Mouse (Mus musculus) CH12F3 (cell line): ENCODE results near the gene Gm9817.

Source experiments
- in situ Hi-C: fragments of 300-500 bp; cut with MboI; formaldehyde crosslinking; loops from 2 replicates; pipeline ENCODE4 v1.14.3; 2020; ENCODE audit warnings: low sequenced_read_pairs

The Gm9817 gene

DNA sequence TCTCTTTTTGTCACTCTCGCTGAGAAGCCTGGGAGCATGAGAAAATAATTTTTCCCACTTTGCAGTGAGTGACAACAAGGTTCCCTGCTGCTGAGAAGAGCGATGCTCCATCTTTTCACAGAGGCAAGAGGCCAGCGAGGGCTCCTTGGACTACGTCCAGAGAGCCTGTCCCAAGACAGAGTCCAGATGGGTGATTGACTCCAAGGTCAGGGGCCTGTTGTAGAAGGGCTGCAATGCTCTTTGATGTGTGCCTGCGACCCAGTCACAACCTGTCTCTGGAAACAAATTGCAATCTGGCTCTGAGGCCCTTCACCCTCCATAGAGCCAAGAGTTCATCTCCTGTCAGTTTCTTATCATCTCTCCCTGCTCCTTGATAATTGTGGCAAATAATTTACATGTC, 5.2 kb downstream of the Gm9817 start:
- in situ Hi-C loops = no loop called here

DNA sequence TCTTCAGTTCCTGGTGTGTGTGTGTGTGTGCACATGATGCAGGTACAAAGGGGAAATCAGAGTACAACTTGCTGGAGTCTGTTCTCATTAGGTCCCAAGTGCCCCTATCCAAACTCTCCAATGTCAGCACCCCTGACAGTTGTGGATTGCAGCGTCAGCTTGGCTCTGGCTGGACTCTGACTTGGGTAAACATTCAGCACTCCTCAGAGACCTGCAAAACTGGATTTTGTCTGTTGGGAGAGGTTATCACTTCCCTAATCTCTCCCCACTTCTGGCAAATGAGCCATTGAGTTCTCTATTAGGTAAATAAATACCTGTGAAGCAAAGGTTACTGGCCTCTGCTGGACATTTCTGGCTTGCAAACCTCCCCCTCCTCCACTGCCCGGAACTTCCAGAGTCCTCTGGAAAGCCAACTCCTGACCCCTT, 10.3 kb downstream of the Gm9817 start:
- in situ Hi-C loops = no loop called here

DNA sequence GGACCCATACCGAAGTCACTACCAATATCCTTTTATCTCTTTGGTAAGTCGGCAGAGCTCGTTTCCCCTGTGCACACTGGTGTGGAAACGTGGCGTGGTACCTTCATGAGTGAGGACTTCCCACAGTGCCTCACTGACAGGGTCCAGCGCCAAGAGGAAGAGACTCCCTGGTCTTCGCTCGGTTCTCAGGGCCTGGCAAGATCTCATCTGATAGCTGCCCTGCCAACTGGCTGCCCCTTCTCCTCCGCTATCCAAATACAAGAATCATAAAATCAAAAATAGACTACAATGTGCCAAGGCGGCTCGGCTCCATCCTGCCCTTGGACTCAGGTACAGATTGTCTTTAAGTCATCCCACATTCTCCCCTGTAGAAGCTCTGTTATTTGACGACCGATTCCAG, 11.4 kb downstream of the Gm9817 start:
- in situ Hi-C loops = no loop called here

DNA sequence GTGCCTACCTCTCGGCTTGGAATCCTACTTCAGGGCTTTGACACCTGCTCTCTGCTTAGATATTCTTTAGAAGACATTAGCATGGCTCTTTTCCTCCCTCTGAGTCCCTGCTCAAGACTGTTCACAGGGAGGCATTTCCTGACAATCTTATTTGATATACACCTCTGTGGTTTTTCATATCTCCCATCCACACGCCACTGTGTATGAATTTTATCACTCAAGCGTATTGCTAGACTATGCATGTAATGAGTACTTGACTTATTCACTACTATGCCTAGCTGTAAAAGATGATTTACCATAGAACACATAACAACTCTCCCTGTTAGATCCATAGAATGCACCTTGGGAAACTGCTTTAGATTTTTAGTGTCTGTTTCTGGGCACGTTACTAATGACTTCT, 14.3 kb downstream of the Gm9817 start:
- in situ Hi-C loops = no loop called here

DNA sequence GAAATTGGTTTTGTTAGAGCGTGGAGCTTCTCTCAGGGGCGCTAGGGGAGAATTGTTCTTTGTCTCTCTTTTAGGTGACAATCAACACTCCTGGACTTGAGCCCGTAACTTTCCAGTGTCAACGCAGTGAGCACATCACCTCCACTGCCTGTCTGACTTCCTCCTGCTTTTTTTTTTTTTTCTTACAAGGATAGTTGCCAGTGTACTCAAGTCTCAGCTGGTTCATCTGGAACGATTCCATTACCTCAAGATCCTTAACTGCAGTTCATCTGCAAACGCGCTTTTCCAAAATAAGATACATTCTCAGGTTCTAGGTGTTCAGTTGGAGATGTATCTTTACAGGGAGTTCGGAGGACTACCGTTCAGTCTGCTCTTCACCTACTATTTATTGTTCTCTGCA, 16.5 kb downstream of the Gm9817 start:
- in situ Hi-C loops = no loop called here

DNA sequence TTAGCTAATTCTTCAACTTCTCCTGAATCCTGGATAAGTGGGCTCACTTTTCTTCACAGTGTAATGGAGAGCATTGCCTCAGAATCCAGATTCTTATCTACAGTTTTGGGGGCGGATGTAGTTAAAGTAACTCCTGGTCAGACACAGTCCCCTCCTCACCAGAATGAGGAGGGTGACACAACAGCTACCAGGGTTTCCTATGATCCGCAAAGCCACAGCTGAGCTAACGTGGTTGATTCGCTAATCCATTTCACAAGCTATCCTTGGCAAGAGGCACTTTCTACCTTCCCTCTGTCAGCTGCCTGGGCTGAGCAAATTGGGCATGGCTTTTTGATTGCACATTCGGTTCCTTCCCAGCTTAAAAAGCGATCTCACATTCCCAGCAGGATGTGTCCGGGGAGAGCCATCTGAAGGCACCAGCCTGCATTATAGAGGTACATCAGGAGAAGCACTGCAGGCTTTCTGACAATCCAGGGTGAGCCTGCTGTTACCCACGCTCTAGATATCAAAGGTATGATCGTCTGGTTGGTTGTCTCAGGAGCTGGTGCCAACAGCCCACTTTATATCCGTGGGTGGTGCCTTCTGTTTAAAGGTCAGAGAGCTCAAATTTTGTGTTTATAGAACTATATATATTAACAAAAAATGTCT, 21.2 kb downstream of the Gm9817 start:
- in situ Hi-C loops = no loop called here

DNA sequence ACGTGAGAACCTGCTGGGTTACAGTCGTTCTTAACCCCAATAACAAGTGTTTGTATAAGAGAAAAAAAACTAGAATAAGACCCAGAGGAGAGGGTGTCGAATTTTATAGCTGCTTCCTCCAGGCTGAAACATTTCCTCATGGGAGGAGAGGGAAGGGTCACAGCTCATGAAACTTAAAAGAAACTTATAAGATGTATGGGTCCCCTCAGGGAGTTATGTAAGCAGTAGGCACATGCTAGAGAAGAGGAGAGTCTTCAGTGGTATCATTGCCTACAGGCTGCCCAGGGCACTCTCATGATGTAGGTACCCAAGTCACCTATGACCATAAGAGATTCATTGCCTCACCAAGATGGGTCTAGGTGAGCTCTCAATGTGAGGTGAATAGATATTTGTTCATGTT, 28.0 kb downstream of the Gm9817 start:
- in situ Hi-C loops = no loop called here

DNA sequence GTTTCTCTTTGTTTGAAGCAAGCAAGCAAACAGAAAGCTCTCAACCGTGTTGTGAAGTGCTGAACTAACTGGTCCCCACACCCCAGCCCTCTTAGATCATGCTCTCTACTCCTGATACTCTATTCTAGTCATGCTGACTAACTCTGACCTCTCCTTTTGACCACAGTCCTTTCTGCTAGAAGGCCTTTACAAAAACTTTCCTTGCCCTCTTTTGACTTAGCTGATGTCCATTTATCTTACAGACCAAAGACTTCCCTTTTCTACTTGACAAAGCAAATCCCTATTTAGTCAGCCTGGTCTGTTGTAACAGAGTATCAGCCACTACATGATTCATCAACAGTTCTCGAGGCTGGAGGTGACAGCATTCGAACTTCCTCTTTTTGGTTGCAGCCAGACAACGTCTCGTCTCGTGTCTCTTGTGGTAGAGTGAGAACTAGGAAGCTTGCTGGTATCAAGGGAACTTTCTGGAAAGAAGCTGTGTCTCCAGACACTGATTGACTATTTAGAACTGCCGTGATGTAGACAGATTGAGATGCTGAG, 30.4 kb downstream of the Gm9817 start:
- in situ Hi-C loops = no loop called here

DNA sequence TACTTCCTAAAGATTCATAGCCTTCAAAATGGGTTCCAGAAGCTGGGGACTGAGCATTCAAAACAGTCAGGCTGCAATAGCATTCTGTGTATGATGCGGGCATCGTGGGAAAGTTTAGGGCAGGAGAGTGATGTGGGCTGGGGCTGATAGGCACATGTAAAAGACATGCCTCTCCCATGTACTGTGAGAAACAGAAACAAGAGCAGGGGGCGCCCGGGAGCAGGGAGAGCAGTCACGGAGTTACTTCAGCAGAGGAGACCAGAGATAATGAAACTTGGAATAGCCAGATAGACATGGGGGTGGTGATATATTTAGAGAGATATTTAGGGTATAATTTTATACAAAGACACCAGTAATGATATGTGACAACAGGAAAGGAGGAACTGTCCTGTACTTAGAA, 39.9 kb downstream of the Gm9817 start:
- in situ Hi-C loops = no loop called here

DNA sequence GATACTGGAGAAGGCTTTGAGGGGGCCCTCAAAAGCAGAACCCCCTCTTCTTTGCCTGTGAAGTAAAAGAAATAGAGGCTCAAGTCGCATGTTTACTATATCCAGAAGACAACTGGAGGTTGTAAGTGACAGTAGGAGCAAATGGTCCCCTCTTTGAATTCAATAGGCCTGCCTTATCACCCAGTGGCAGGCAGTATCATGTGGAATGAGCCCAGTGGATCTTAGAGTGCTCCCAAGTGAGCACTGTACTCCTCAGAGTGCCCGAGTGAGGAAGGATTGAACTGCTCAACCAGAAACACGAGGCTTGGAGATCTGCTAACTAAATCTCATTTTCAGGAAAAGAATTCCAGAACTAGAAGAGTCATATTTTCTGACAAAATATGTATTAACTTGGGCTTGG, 40.3 kb downstream of the Gm9817 start:
- in situ Hi-C loops = no loop called here
